Mouse (Mus musculus): ENCODE data around the gene Ush2a.

DNA sequence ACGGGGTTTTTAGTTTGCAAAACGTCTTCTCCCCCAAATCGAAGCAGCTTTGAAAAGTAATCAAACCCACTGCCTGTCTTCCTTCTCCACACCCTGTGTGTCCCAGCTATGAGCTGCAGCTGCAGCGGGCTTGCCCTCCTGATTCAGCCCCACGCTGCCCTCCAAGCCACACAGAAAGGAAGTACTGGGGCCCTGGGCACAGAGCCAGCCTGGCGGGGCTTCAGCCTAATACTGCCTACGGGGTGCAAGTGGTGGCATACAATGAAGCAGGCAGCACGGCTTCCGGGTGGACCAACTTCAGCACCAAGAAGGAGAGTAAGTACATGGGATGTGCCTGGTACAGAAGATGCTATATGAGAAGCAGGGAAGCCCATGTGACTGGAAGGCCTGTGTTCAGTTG lies 686.5 kb downstream of the Ush2a start:
- no peak for TF ChIP-seq POLR2A (IDR thresholded peaks at IDR 0.05; ENCODE audit: extremely low read depth, insufficient read depth, low read length)
- TF ChIP-seq CTCF (IDR thresholded peaks at IDR 0.05; ENCODE audit: extremely low read depth, insufficient read depth, low read length): no peak

Data from cortical plate, adult 2 months (tissue).